Mouse (Mus musculus) kidney, adult 2 months (tissue): Measurements from ENCODE around the gene Cdkl5.

Experiments used
- CTCF ChIP-seq: fragments of 200-500 bp; conservative IDR thresholded peaks from 2 replicates; pipeline ENCODE4 v1.5.1; 2011; ENCODE audit warnings: low read depth, mild to moderate bottlenecking, control low read depth, low read length, moderate library complexity, mixed read lengths; ENCODE audit not compliant: insufficient read depth, insufficient read length
- POLR2A ChIP-seq: fragments of 200-500 bp; IDR thresholded peaks from one replicate; pipeline ENCODE4 v1.6.1; 2011; ENCODE audit warnings: low read depth, low read length, control low read depth

GRCm38 (mm10) chrX:160773033-160773432 lies 221.5 kb downstream of the Cdkl5 start:
- TF ChIP-seq POLR2A (no peak), CTCF (no peak)
